Mouse (Mus musculus) kidney, adult 2 months (tissue): ENCODE data around the gene Rasal3. TPM values are rescaled to one million over a fixed set of nuclear protein-coding genes. Genes with fewer than 3 reads are reported as not detected.
A peak's percentile ranks its signal among the peaks of the same experiment; 100 is the strongest.

ENCODE experiments used
- DNase-seq: peaks from one replicate; pipeline ENCODE4 v3.0.0; 2021
- H3K27ac ChIP-seq: fragments of 200-500 bp; 2 replicates; pipeline ENCODE4 v1.5.1; 2012; ENCODE audit warnings: low read depth, low read length, control low read depth, inconsistent platforms; ENCODE audit not compliant: insufficient read depth
- H3K27me3 ChIP-seq: fragments of 200-500 bp; replicated peaks from 2 replicates; pipeline ENCODE4 v1.6.1; 2012; ENCODE audit warnings: mild to moderate bottlenecking, moderate library complexity, low read length, inconsistent platforms; ENCODE audit not compliant: control insufficient read depth, insufficient read depth
- H3K36me3 ChIP-seq: fragments of 200-500 bp; 2 replicates; pipeline ENCODE4 v1.6.1; 2012; ENCODE audit warnings: mild to moderate bottlenecking, moderate library complexity, low read length, inconsistent platforms; ENCODE audit not compliant: control insufficient read depth, insufficient read depth
- H3K4me1 ChIP-seq: fragments of 200-500 bp; 2 replicates; pipeline ENCODE4 v1.6.1; 2011; ENCODE audit warnings: low read length; ENCODE audit not compliant: control insufficient read depth, insufficient read depth
- H3K4me3 ChIP-seq: fragments of 200-500 bp; 2 replicates; pipeline ENCODE4 v1.5.1; 2011; ENCODE audit warnings: mild to moderate bottlenecking, low read depth, low read length, control low read depth; ENCODE audit not compliant: insufficient read depth
- CTCF ChIP-seq: fragments of 200-500 bp; conservative IDR thresholded peaks from 2 replicates; pipeline ENCODE4 v1.5.1; 2011; ENCODE audit warnings: low read depth, mild to moderate bottlenecking, control low read depth, low read length, moderate library complexity, mixed read lengths; ENCODE audit not compliant: insufficient read depth, insufficient read length
- POLR2A ChIP-seq: fragments of 200-500 bp; IDR thresholded peaks from one replicate; pipeline ENCODE4 v1.6.1; 2011; ENCODE audit warnings: low read depth, low read length, control low read depth
- WGBS: fragments of 180-500 bp; shearing (Covaris S2); methylation state at CpG from one replicate; pipeline ENCODE4 v1.1.7; 2018; 5-methylcytosine and 5-hydroxymethylcytosine counted together
- polyA plus RNA-seq: library from polyadenylated mRNA; depleted of rRNA; stranded (reverse); fragments of >200 nt; gene quantifications from 2 replicates; pipeline ENCODE4 v1.2.3, GENCODE M21; 2012

Rasal3 gene
- polyA plus RNA-seq, 1 experiment, result 8.7 TPM

DNA sequence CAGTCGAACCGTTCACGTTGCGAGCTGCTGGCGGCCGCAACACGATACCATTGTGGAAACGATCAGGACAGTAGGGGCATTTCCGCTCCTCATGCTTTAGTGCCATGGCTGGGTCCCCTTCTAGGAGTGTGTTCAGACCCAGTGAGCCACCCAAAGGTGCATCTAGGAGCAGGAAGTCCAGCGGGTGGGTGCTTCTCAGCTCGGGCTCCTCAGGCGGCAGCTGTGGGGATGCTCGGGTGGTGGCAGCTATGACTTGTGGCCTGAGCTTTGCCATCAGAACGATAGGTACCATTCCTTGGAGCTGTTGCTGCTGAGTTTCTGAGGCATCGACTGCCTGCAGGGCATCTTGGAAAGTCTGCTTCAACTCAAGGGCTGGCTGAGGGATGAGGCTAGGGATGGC is 26.9 kb downstream of the Rasal3 start:
- Histone ChIP-seq H3K27me3 (no peaks in the 10 kb centered on the region), H3K4me3 (no peak overlapping the region), H3K4me1 (peaks cover 9% of the 10 kb centered on the region), H3K27ac (no peak overlapping the region), H3K36me3 (no peaks in the 10 kb centered on the region)
- 58% methylated on average over 15 of the region's 15 CpGs for WGBS
- DNase-seq, result no peak
- no peak for TF ChIP-seq CTCF
- no peak for TF ChIP-seq POLR2A

DNA sequence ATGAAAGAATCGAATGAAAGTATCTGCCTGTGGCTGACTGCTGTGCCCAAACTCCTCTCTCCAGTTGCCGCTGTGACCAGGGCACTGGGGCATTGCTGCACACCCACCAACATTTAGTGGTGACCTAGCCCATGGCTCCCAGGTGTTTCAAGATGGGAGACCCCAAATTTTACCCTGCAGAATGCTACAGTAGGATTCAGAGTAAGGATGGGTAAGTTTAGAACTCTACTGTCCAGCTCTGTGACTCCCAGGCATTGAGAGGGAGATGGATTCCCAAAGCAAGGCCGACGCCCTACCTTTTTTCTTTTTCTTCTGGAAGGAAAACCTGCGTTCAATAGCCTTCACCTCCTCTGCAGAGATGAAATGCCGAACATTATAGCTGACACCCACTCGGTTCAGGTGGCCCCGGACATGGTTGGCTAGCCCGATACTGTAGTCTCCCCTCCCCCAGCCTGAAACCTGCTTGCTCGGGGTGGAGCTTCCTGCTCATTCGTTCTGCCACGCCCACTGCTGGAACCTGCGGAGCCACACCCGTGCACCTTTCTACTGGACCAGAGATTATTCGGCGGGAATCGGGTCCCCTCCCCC is 34.3 kb downstream of the Rasal3 start:
- no peaks in the 10 kb centered on the region for H3K36me3 ChIP-seq
- peak overlapping the region; percentile 44 for H3K4me3 ChIP-seq
- H3K4me1 ChIP-seq, result peaks cover 2% of the 10 kb centered on the region; the same call in 1 of the 2 replicates
- 16% methylated on average over 14 of the region's 17 CpGs for WGBS
- DNase-seq, result no peak
- TF ChIP-seq CTCF, result no peak
- no peak for TF ChIP-seq POLR2A
- H3K27ac ChIP-seq, result no peak overlapping the region
- no peaks in the 10 kb centered on the region for H3K27me3 ChIP-seq

GRCm38 (mm10) chr17:32367706-32368105 is 35.7 kb downstream of the Rasal3 start:
- TF ChIP-seq POLR2A (no peak), CTCF (no peak)
- no peak overlapping the region for H3K27ac ChIP-seq
- H3K27me3 ChIP-seq, result no peaks in the 10 kb centered on the region
- DNase-seq, result no peak
- H3K4me3 ChIP-seq, result no peak overlapping the region
- WGBS, result 91% methylated on average over 11 of the region's 11 CpGs
- no peaks in the 10 kb centered on the region for H3K36me3 ChIP-seq
- peaks cover 5% of the 10 kb centered on the region; the same call in 1 of the 2 replicates for H3K4me1 ChIP-seq

DNA sequence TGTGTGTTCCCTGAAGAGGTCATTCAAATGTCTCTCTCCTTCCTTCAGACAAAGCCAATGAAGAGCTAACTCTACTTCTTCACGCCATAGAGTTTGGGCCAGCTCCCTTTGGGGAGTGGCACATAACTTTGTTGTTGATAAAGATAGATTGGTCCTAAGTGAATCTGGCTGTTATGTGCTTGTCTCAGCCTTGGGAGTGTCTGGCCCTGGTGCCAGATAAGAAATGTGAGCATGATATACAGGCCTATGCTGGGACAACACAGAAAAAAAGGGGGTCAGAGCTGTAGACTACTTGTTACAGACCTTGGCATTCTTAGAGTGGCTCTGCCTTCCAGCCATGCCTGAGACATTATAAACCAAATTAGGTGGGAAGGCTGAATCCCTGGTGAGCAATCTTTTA is 38.1 kb downstream of the Rasal3 start:
- Histone ChIP-seq H3K27me3 (no peaks in the 10 kb centered on the region), H3K27ac (no peak overlapping the region), H3K4me1 (peaks cover 9% of the 10 kb centered on the region; the same call in 1 of the 2 replicates), H3K4me3 (no peak overlapping the region), H3K36me3 (no peaks in the 10 kb centered on the region)
- WGBS, result 59% methylated on average over 1 of the region's 1 CpGs
- TF ChIP-seq CTCF (no peak), POLR2A (no peak)
- no peak for DNase-seq

GRCm38 (mm10) chr17:32364850-32365249 is 38.5 kb downstream of the Rasal3 start:
- no peak overlapping the region for H3K4me3 ChIP-seq
- TF ChIP-seq POLR2A, result no peak
- no peak for TF ChIP-seq CTCF
- DNase-seq, result no peak

GRCm38 (mm10) chr17:32364331-32364730 is 39.1 kb downstream of the Rasal3 start:
- TF ChIP-seq CTCF, result no peak
- TF ChIP-seq POLR2A, result no peak
- WGBS, result under 1% methylated on average over 47 of the region's 47 CpGs
- Histone ChIP-seq H3K36me3 (no peaks in the 10 kb centered on the region), H3K4me3 (peak overlapping the region; percentile 77), H3K27me3 (no peaks in the 10 kb centered on the region), H3K4me1 (peaks cover 9% of the 10 kb centered on the region; the same call in 1 of the 2 replicates), H3K27ac (0 out of 2 replicates have a peak overlapping the region, but pooled peaks have one; percentile 46)
- DNase-seq, result peak; percentile 93

More at GRCm38 (mm10) chr17:32364850-32365249, 38.5 kb downstream of the Rasal3 start:
- Histone ChIP-seq H3K27me3 (no peaks in the 10 kb centered on the region), H3K4me1 (peaks cover 9% of the 10 kb centered on the region; the same call in 1 of the 2 replicates), H3K27ac (0 out of 2 replicates have a peak overlapping the region, but pooled peaks have one; percentile 46), H3K36me3 (no peaks in the 10 kb centered on the region)
- WGBS, result 38% methylated on average over 5 of the region's 5 CpGs

GRCm38 (mm10) chr17:32363821-32364301 is 39.5 kb downstream of the Rasal3 start:
- peak; percentile 33 for DNase-seq
- no peaks in the 10 kb centered on the region for H3K27me3 ChIP-seq
- H3K4me3 ChIP-seq, result peak overlapping the region; percentile 77
- peaks cover 7% of the 10 kb centered on the region; the same call in 1 of the 2 replicates for H3K4me1 ChIP-seq
- no peaks in the 10 kb centered on the region; the same call in 1 of the 2 replicates for H3K36me3 ChIP-seq
- TF ChIP-seq POLR2A (no peak), CTCF (no peak)
- H3K27ac ChIP-seq, result no peak overlapping the region
- WGBS, result under 1% methylated on average over 42 of the region's 50 CpGs
